Mouse (Mus musculus) hindbrain, embryonic 13.5 days (tissue): ENCODE measurements around the gene AI854703. TPM values are rescaled to one million over a fixed set of nuclear protein-coding genes. Genes with fewer than 3 reads are reported as not detected.
"Not testable (repeated sequence)": the region's sequence is repeated elsewhere in the genome, so short reads cannot be mapped to it uniquely, and the experiment has no call there.

Experiments used
- ATAC-seq: fragments of 200-750 bp; cut with Nextera tagmentation; 2 replicates; pipeline ENCODE4 v1.8.0; 2017; ENCODE audit warnings: moderate TSS enrichment; ENCODE audit not compliant: low FRiP score
- H3K27ac ChIP-seq: fragments of 300-500 bp; sonication (generic); 2 replicates; pipeline ENCODE4 v1.5.1; 2015; ENCODE audit warnings: inconsistent platforms, mild to moderate bottlenecking, moderate library complexity
- H3K27me3 ChIP-seq: fragments of 300-500 bp; sonication (generic); 2 replicates; pipeline ENCODE4 v1.6.1; 2015; ENCODE audit warnings: mild to moderate bottlenecking, inconsistent platforms
- H3K36me3 ChIP-seq: fragments of 300-500 bp; sonication (generic); 2 replicates; pipeline ENCODE4 v1.6.1; 2015; ENCODE audit warnings: mild to moderate bottlenecking, inconsistent platforms
- H3K4me1 ChIP-seq: fragments of 300-500 bp; sonication (generic); replicated peaks from 2 replicates; pipeline ENCODE4 v1.6.1; 2015; ENCODE audit warnings: inconsistent platforms
- H3K4me2 ChIP-seq: fragments of 300-500 bp; sonication (generic); 2 replicates; pipeline ENCODE4 v1.6.1; 2015; ENCODE audit warnings: inconsistent platforms, mild to moderate bottlenecking, moderate library complexity
- H3K4me3 ChIP-seq: fragments of 300-500 bp; sonication (generic); 2 replicates; pipeline ENCODE4 v1.5.1; 2015; ENCODE audit warnings: mild to moderate bottlenecking, inconsistent platforms
- H3K9ac ChIP-seq: fragments of 300-500 bp; sonication (generic); 2 replicates; pipeline ENCODE4 v1.6.1; 2015; ENCODE audit warnings: mild to moderate bottlenecking, inconsistent platforms
- H3K9me3 ChIP-seq: fragments of 300-500 bp; sonication (generic); 2 replicates; pipeline ENCODE4 v1.6.1; 2016; ENCODE audit warnings: inconsistent platforms
- WGBS: fragments of 180-500 bp; shearing (Covaris S2); methylation state at CpG from one replicate; pipeline ENCODE4 v1.1.7; 2015; 5-methylcytosine and 5-hydroxymethylcytosine counted together
- polyA plus RNA-seq: library from polyadenylated mRNA; unstranded; fragments of >200 nt; fragmentation: Nextera tagmentation; extraction: Ambion mirVana; gene quantifications from 2 replicates; pipeline ENCODE4 v1.2.1, GENCODE M21; 2015

The AI854703 gene
- polyA plus RNA-seq, 1 experiment from 2014 or later = 13.2 TPM

DNA sequence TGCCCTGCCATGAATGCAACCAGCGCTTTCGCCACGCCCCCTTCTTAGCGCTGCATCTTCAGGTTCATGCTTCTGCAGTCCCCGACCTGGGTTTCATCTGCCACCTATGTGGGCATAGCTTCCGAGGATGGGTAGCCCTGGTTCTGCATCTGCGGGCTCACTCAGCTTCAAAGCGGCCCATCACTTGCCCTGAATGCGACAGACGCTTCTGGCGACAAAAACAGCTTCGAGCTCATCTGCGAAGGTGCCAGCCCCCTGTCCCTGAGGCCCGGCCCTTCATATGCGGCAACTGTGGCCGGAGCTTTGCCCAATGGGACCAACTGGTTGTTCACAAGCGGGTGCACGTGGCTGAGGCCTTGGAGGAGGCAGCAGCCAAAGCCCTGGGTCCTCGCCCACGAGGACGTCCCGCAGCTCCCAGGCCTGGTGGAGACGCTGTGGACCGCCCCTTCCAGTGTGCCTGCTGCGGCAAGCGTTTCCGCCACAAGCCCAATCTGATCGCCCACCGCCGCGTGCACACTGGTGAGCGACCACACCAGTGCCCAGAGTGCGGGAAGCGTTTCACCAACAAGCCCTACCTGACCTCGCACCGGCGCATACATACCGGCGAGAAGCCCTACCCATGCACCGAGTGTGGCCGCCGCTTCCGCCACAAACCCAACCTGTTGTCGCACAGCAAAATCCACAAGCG lies 29.9 kb upstream of the AI854703 start:
- Histone ChIP-seq H3K4me1 (peaks cover 28% of the 10 kb centered on the region), H3K9me3 (peaks cover 20% of the 10 kb centered on the region), H3K4me3 (no peak overlapping the region), H3K27me3 (no peaks in the 10 kb centered on the region), H3K4me2 (no peak overlapping the region), H3K9ac (no peak overlapping the region), H3K36me3 (peaks cover 51% of the 10 kb centered on the region), H3K27ac (no peak overlapping the region)
- ATAC-seq = no peak
- 96% methylated on average over 45 of the region's 45 CpGs for WGBS

DNA sequence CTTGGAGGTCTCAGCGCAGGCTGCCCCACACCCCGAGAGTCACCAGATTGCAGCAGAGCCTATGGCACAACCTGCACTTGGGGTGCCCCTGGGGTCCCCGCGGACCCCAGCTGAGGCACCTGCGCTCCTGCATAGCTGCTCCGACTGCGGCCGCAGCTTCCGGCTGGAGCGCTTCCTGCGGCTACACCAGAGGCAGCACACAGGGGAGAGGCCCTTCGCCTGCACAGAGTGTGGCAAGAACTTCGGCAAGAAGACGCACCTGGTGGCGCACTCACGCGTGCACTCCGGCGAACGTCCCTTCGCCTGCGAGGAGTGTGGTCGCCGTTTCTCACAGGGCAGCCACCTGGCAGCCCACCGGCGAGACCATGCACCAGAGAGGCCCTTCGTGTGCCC lies 29.3 kb upstream of the AI854703 start:
- no peaks in the 10 kb centered on the region for H3K27me3 ChIP-seq
- peaks cover 20% of the 10 kb centered on the region for H3K9me3 ChIP-seq
- peaks cover 28% of the 10 kb centered on the region for H3K4me1 ChIP-seq
- WGBS = 96% methylated on average over 27 of the region's 27 CpGs
- H3K9ac ChIP-seq = no peak overlapping the region
- no peak overlapping the region for H3K27ac ChIP-seq
- H3K4me2 ChIP-seq = no peak overlapping the region
- peaks cover 51% of the 10 kb centered on the region for H3K36me3 ChIP-seq
- H3K4me3 ChIP-seq = no peak overlapping the region
- no peak for ATAC-seq

GRCm38 (mm10) chr6:48600594-48600993 lies 26.0 kb upstream of the AI854703 start:
- H3K4me3 ChIP-seq = no peak overlapping the region
- peaks cover 22% of the 10 kb centered on the region for H3K4me1 ChIP-seq
- H3K36me3 ChIP-seq = peaks cover 52% of the 10 kb centered on the region
- no peak overlapping the region for H3K9ac ChIP-seq
- 86% methylated on average over 1 of the region's 1 CpGs for WGBS
- H3K9me3 ChIP-seq = peaks cover 20% of the 10 kb centered on the region
- H3K27ac ChIP-seq = peak overlapping the region; percentile 94
- H3K27me3 ChIP-seq = no peaks in the 10 kb centered on the region
- H3K4me2 ChIP-seq = no peak overlapping the region
- ATAC-seq = no peak

DNA sequence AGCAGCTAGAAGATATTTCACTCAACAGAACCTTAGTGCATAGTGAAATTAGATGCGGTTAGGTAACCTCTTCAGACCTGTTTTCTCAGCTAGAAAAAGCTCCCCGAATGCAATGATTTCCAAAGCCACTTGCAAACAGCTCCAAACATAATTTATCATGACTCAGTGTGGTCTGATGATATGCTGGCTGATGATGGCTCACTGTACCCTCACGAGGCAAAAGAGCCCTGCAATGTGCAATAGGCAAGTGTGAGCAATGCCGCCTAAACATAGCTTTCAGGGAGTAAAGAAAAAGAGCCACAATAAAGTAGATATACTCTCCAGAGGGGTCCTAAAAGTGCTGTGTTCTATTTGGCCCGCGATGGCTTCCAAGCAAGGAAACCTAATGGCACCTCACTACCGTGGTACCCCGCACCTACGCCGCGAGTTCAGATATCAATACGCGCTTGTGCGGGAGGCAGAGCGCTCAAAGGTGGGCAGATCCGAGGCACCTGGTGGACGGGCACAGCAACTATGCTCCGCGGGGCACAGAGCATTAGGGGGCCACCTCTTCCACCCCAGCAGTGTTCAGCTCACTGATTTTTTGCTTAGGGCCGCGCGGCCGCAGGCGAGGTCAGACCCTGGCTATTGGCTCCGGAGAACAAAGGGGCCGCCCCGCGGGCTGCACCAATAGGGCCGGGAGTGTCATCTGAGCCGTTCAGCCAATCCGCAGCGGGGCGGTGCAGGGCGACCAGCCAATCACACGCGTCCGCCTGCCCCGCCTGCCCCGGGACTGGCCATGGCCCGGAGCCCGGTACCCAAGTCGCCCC lies 25.1 kb upstream of the AI854703 start, which contains the start of gene Zfp775:
TSS of gene Zfp775 (plus strand) at position 793 of the 809 bp plus-strand sequence.
- peak within 1 kb of the TSS; percentile 68 for H3K4me3 ChIP-seq
- H3K27me3 ChIP-seq = no peaks in the 10 kb centered on the region
- peak within 1 kb of the TSS; percentile 80 for H3K4me2 ChIP-seq
- peak within 1 kb of the TSS; percentile 88 for H3K9ac ChIP-seq
- H3K4me1 ChIP-seq = peaks cover 22% of the 10 kb centered on the region
- peaks cover 43% of the 10 kb centered on the region for H3K36me3 ChIP-seq
- 5% methylated on average over 42 of the region's 42 CpGs for WGBS
- peak; percentile 99 for ATAC-seq
- H3K9me3 ChIP-seq = peaks cover 16% of the 10 kb centered on the region
- H3K27ac ChIP-seq = peak within 1 kb of the TSS; percentile 94

DNA sequence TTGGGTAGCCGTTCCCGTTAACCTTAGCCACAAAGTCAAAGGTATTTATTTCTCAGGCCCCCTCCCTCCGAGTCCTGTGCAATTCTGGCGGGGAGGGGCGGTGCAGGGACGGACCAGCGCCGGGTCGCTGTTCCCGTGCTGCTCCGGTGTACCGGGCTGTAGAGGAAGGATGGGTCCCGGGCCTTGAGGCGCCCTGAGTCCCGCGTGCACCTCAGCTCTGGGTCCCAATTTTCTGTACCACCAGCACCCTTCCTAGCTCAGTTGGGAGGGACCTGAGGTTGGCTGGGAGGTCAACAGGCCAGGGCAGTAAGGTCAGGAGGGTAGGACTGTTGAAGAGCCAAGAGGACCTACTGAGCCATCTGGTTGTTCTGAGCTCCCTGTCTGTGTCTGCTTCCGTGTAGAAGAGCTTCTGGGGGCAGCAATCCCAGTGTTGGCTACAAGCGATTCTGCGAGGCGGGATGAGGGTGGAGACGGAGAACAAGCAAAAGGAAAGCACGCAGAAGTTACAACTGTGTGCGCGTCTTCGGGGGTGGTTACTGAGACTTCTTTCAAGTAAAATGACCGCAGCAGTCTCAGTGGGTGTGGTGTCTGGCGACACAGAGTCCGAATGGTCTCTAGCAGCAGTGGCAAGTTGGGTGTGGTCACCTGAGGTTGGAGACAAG lies 24.4 kb upstream of the AI854703 start:
- Histone ChIP-seq H3K9ac (peak overlapping the region; percentile 88), H3K27me3 (no peaks in the 10 kb centered on the region), H3K9me3 (peaks cover 9% of the 10 kb centered on the region), H3K27ac (peak overlapping the region; percentile 94), H3K4me3 (peak overlapping the region; percentile 68), H3K36me3 (peaks cover 35% of the 10 kb centered on the region), H3K4me1 (peaks cover 22% of the 10 kb centered on the region), H3K4me2 (peak overlapping the region; percentile 80)
- ATAC-seq = peak; percentile 87
- 2% methylated on average over 28 of the region's 28 CpGs for WGBS

GRCm38 (mm10) chr6:48608124-48608523 lies 18.4 kb upstream of the AI854703 start:
- Histone ChIP-seq H3K9me3 (no peaks in the 10 kb centered on the region), H3K4me2 (no peak overlapping the region), H3K4me1 (peaks cover 16% of the 10 kb centered on the region), H3K9ac (no peak overlapping the region; the same call in 1 of the 2 replicates), H3K27ac (no peak overlapping the region), H3K4me3 (no peak overlapping the region), H3K27me3 (no peaks in the 10 kb centered on the region), H3K36me3 (peaks cover 10% of the 10 kb centered on the region)
- no peak for ATAC-seq
- WGBS = 71% methylated on average over 2 of the region's 2 CpGs

DNA sequence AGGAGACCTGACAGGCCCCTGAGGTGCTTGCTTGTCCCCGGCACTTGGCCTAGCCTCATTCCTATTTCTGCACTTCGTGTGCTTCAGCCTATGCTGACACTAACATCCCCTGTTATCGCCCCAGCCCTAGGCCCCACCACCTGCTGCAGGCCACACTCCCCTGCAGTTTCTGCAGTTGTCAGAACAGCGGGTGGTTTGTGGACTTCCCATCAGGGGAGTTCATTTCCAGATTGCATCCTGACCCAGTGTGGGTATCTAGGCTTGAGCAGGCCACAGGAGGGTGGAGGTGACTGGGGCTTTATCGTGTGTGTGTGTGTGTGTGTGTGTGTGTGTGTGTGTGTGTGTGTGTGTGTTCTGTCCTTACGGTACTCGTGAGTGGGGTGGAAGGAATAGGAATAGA lies 17.1 kb upstream of the AI854703 start:
- Histone ChIP-seq H3K9me3 (no peaks in the 10 kb centered on the region), H3K27me3 (no peaks in the 10 kb centered on the region), H3K27ac (no peak overlapping the region), H3K4me1 (peaks cover 9% of the 10 kb centered on the region), H3K4me3 (no peak overlapping the region), H3K36me3 (peaks cover 23% of the 10 kb centered on the region), H3K9ac (no peak overlapping the region), H3K4me2 (no peak overlapping the region)
- ATAC-seq = no peak
- 67% methylated on average over 7 of the region's 7 CpGs for WGBS

GRCm38 (mm10) chr6:48610657-48611056 lies 15.9 kb upstream of the AI854703 start:
- 79% methylated on average over 3 of the region's 3 CpGs for WGBS
- no peaks in the 10 kb centered on the region for H3K9me3 ChIP-seq
- H3K9ac ChIP-seq = 0 out of 2 replicates have a peak overlapping the region, but pooled peaks have one; percentile 6
- H3K27ac ChIP-seq = no peak overlapping the region
- no peaks in the 10 kb centered on the region for H3K27me3 ChIP-seq
- H3K4me1 ChIP-seq = peaks cover 9% of the 10 kb centered on the region
- ATAC-seq = no peak
- H3K4me3 ChIP-seq = no peak overlapping the region
- no peak overlapping the region for H3K4me2 ChIP-seq
- peaks cover 28% of the 10 kb centered on the region for H3K36me3 ChIP-seq

- no peaks in the 10 kb centered on the region for H3K9me3 ChIP-seq
- no peak overlapping the region for H3K9ac ChIP-seq
- no peak overlapping the region for H3K4me2 ChIP-seq
- peaks cover 35% of the 10 kb centered on the region for H3K36me3 ChIP-seq
- H3K4me3 ChIP-seq = no peak overlapping the region
- H3K27ac ChIP-seq = no peak overlapping the region
- ATAC-seq = no peak
- H3K27me3 ChIP-seq = no peaks in the 10 kb centered on the region
- H3K4me1 ChIP-seq = peaks cover 9% of the 10 kb centered on the region
- 88% methylated on average over 4 of the region's 4 CpGs for WGBS
Observed at GRCm38 (mm10) chr6:48613464-48613863, 13.1 kb upstream of the AI854703 start.

GRCm38 (mm10) chr6:48614756-48615155 lies 11.8 kb upstream of the AI854703 start:
- Histone ChIP-seq H3K4me3 (no peak overlapping the region), H3K36me3 (peaks cover 47% of the 10 kb centered on the region), H3K4me2 (no peak overlapping the region), H3K27ac (no peak overlapping the region), H3K4me1 (no peaks in the 10 kb centered on the region), H3K27me3 (no peaks in the 10 kb centered on the region), H3K9me3 (no peaks in the 10 kb centered on the region), H3K9ac (no peak overlapping the region)
- 96% methylated on average over 5 of the region's 5 CpGs for WGBS
- ATAC-seq = no peak

- Histone ChIP-seq H3K27me3 (peaks cover 1% of the 10 kb centered on the region; the same call in 1 of the 2 replicates), H3K4me3 (no peak overlapping the region), H3K4me2 (no peak overlapping the region), H3K9me3 (no peaks in the 10 kb centered on the region), H3K27ac (no peak overlapping the region), H3K9ac (no peak overlapping the region), H3K4me1 (no peaks in the 10 kb centered on the region), H3K36me3 (peaks cover 53% of the 10 kb centered on the region)
- 94% methylated on average over 30 of the region's 30 CpGs for WGBS
- no peak for ATAC-seq
Observed at GRCm38 (mm10) chr6:48620031-48620430, 6.5 kb upstream of the AI854703 start.

GRCm38 (mm10) chr6:48622186-48622843 lies 4.2 kb upstream of the AI854703 start:
- H3K4me2 ChIP-seq, H3K27ac ChIP-seq: not testable (repeated sequence)

More at GRCm38 (mm10) chr6:48622186-48622843, 4.2 kb upstream of the AI854703 start:
- not testable (repeated sequence) for H3K9ac ChIP-seq, ATAC-seq, H3K9me3 ChIP-seq, H3K4me3 ChIP-seq
- peaks cover 45% of the 10 kb centered on the region for H3K36me3 ChIP-seq
- H3K27me3 ChIP-seq = peaks cover 22% of the 10 kb centered on the region
- WGBS = 85% methylated on average over 8 of the region's 8 CpGs
- peaks cover 10% of the 10 kb centered on the region for H3K4me1 ChIP-seq
